Mouse (Mus musculus) CH12.LX (cell line): ENCODE results near the gene Cep89.

Experiments
- CHD1 ChIP-seq: IDR thresholded peaks from 2 replicates; pipeline ENCODE4 v1.6.1; 2012; ENCODE audit warnings: low read depth, low read length, improper control_type of control experiment, inconsistent platforms
- CHD2 ChIP-seq: IDR thresholded peaks from 2 replicates; pipeline ENCODE4 v1.6.1; 2011; ENCODE audit warnings: low read length, improper control_type of control experiment
- CTCF ChIP-seq, 2 experiments: IDR thresholded peaks in 1 of 2; conservative IDR thresholded peaks in 1 of 2; 2 replicates each; pipeline ENCODE4 v1.5.1; 2011 to 2012; ENCODE audit warnings: low read depth in 2 of 2, low read length in 2 of 2, improper control_type of control experiment in 1 of 2, inconsistent platforms in 1 of 2, mild to moderate bottlenecking in 1 of 2, moderate library complexity in 1 of 2
- E2F4 ChIP-seq: IDR thresholded peaks from 2 replicates; pipeline ENCODE4 v1.6.1; 2011; ENCODE audit warnings: low read depth, low read length, improper control_type of control experiment; ENCODE audit not compliant: insufficient replicate concordance
- ELF1 ChIP-seq: IDR thresholded peaks from 2 replicates; pipeline ENCODE4 v1.6.1; 2014; ENCODE audit warnings: low read depth, mild to moderate bottlenecking, inconsistent platforms, low read length, improper control_type of control experiment
- MAFK ChIP-seq: IDR thresholded peaks from 2 replicates; pipeline ENCODE4 v1.6.1; 2011; ENCODE audit warnings: low read length, improper control_type of control experiment; ENCODE audit not compliant: insufficient replicate concordance
- MAX ChIP-seq: IDR thresholded peaks from 2 replicates; pipeline ENCODE4 v1.6.1; 2011; ENCODE audit warnings: low read length, improper control_type of control experiment
- MEF2A ChIP-seq: IDR thresholded peaks from 2 replicates; pipeline ENCODE4 v1.6.1; 2014; ENCODE audit warnings: low read depth, mild to moderate bottlenecking, inconsistent platforms, low read length, improper control_type of control experiment, borderline replicate concordance
- PAX5 ChIP-seq: IDR thresholded peaks from 2 replicates; pipeline ENCODE4 v1.6.1; 2012; ENCODE audit warnings: low read length, inconsistent platforms, mixed read lengths
- POLR2A ChIP-seq: IDR thresholded peaks from 2 replicates; pipeline ENCODE4 v1.6.1; 2011; ENCODE audit warnings: low read depth, mild to moderate bottlenecking, improper control_type of control experiment, low read length
- POLR2AphosphoS2 ChIP-seq: IDR thresholded peaks from 2 replicates; pipeline ENCODE4 v1.6.1; 2011; ENCODE audit warnings: low read depth, low read length, improper control_type of control experiment
- SMC3 ChIP-seq: IDR thresholded peaks from 2 replicates; pipeline ENCODE4 v1.6.1; 2011; ENCODE audit warnings: low read depth, low read length, improper control_type of control experiment
- USF1 ChIP-seq: IDR thresholded peaks from 2 replicates; pipeline ENCODE4 v1.6.1; 2014; ENCODE audit warnings: low read depth, mild to moderate bottlenecking, inconsistent platforms, low read length, improper control_type of control experiment

DNA sequence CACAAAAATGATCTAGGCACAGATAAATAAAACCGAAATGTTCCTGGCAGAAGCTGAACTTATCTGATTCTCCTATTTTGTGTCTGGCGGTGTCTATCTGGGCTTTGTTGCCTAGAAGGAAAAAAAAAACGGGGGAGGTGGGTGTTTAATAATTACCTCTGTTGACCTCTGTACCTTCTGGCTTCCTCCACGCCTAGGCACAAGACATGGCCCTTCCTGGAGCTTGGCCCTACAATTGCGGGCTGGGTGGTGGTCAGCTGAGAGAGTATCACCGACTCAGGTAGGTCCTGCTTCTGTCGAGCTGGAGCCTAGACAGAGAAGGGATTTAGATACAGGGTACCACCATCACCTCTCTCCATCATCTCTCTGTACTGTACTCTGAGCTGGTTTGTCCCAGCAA, 52.0 kb downstream of the Cep89 start:
- TF ChIP-seq CTCF (conservative IDR thresholded peaks at IDR 0.05 in 1 of 2, IDR thresholded peaks at IDR 0.05 in 1 of 2; ENCODE audit: low read depth in 2 of 2, low read length in 2 of 2) (no peak), CHD1 (no peak), POLR2A (no peak), PAX5 (no peak), E2F4 (no peak), ELF1 (no peak), MAX (no peak), SMC3 (no peak), USF1 (no peak), CHD2 (no peak), POLR2AphosphoS2 (no peak), MAFK (no peak), MEF2A (no peak)
